Mouse (Mus musculus): ENCODE results near the gene Abcb7. TPM values are rescaled to one million over a fixed set of nuclear protein-coding genes. Genes with fewer than 3 reads are reported as not detected.

Gene Abcb7
- polyA plus RNA-seq (2014; fragmentation: Nextera tagmentation; extraction: Ambion mirVana), result 11.5 and 13.1 TPM in 2 replicates

DNA sequence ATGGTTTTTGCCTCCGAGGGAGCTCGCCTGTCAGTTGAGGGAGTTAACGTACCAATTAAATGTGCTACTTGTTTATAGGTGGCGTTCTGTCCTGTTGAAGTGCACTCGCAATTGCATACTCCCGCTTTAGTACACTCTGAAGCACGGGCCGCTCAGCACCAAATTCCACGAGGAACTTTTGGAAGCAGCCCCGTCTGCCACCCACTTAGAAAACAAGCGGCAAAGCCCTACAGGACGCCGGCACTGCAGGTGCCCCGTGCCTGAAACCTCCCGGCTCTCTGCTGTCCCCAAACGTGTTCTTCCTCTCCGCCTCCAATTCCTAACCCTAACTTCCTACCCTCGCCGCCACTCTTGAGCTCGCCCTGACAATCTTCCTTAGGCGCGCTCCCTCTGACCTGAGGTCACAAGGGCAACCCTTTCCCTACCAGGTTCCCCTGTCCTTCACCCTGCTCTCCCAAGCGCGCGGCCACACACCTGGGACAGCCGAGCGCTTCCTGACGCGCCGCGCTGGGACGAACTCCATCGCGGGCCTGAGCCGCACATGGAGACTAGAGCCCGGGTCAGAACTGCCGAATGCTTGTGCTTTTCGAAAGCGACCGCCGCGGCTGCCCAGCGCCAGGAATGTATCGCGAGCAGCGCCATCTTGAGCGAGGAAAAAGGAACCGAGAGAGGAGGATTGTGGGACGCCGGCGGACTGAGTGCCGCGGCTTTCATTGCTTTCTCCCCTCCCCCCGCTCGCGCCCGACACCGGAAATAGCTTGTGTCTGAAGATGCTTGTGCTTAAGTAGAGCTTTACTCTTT, at the start of gene Abcb7:
Gene Abcb7 (minus strand): TSS at position 674 of the 801 bp plus-strand sequence.
- 17% methylated on average over 58 of the region's 58 CpGs for WGBS
- peak; percentile 82 for DNase-seq (ENCODE audit: low spot score)
- H3K4me3 ChIP-seq (ENCODE audit: low read depth, low read length), result peak within 1 kb of the TSS; percentile 57
- peak; percentile 77 for ATAC-seq (ENCODE audit: insufficient number of reproducible peaks, low FRiP score, low TSS enrichment, low read depth)
- H3K9ac ChIP-seq (ENCODE audit: low read length), result peak within 1 kb of the TSS; percentile 74
- no peaks in the 10 kb centered on the region for H3K36me3 ChIP-seq (ENCODE audit: control insufficient read depth, insufficient read depth, low read length)
- peak within 1 kb of the TSS; percentile 36 for H3K4me2 ChIP-seq (ENCODE audit: low read depth, severe bottlenecking)
- H3K27ac ChIP-seq (replicated peaks; ENCODE audit: low read depth, low read length), result peak within 1 kb of the TSS; percentile 86
- H3K4me1 ChIP-seq (ENCODE audit: control insufficient read depth, insufficient read depth, low read length), result no peaks in the 10 kb centered on the region
- H3K9me3 ChIP-seq (ENCODE audit: control insufficient read depth, low read length), result no peaks in the 10 kb centered on the region
- H3K27me3 ChIP-seq (ENCODE audit: control insufficient read depth, insufficient read depth, low read length), result peaks cover 9% of the 10 kb centered on the region; the same call in 1 of the 2 replicates

DNA sequence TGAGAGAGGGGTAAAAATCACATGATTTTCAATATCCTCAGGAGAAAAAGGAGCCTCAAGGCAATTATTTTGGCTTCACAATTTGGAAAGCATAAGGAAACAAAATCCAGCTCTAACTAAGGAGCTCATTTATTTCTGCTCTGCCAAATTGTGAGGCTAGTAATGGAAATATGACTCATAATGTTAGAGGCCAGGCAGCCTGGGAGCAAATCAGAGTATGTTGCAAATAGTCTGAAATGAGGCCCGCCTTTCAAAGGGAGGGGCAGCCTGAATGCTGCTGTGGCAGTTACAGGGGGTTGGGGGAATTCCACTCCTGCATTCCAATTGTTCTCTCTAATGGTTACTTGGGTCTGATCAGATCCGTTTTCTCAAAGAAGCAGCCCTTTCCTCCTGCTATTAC, 48.1 kb upstream of the Abcb7 start:
- Histone ChIP-seq H3K27ac (replicated peaks; ENCODE audit: low read depth, low read length) (no peak overlapping the region), H3K4me3 (ENCODE audit: low read depth, low read length) (no peak overlapping the region), H3K36me3 (ENCODE audit: control insufficient read depth, insufficient read depth, low read length) (no peaks in the 10 kb centered on the region), H3K9ac (ENCODE audit: low read length) (no peak overlapping the region), H3K4me2 (ENCODE audit: low read depth, severe bottlenecking) (no peak overlapping the region), H3K4me1 (ENCODE audit: control insufficient read depth, insufficient read depth, low read length) (no peaks in the 10 kb centered on the region), H3K27me3 (ENCODE audit: control insufficient read depth, insufficient read depth, low read length) (no peaks in the 10 kb centered on the region), H3K9me3 (ENCODE audit: control insufficient read depth, low read length) (no peaks in the 10 kb centered on the region)
- DNase-seq (ENCODE audit: low spot score) (no peak), ATAC-seq (ENCODE audit: insufficient number of reproducible peaks, low FRiP score, low TSS enrichment, low read depth) (no peak)
- 48% methylated on average over 2 of the region's 2 CpGs for WGBS

DNA sequence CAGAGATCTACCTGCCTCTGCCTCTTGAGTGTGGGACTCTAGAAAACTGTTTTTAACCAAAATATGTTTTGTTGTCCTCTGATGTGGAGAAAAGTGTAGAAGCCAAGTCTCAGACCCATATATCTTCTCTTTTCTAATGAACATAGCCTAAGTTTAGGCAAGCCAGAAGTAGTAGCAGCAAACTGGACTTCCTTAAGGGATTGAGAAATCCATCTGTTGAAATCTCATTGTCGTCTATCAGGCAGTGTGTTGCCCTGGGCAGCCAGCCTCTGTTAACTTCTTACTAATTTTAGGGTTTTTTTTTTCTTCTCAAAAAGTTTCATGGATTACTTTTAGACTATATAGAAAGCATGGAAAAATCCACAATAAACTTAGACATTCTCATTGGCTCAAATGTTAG, 38.8 kb upstream of the Abcb7 start:
- no peak overlapping the region for H3K27ac ChIP-seq (replicated peaks; ENCODE audit: low read depth, low read length)
- no peaks in the 10 kb centered on the region for H3K27me3 ChIP-seq (ENCODE audit: control insufficient read depth, insufficient read depth, low read length)
- DNase-seq (ENCODE audit: low spot score) (no peak), ATAC-seq (ENCODE audit: insufficient number of reproducible peaks, low FRiP score, low TSS enrichment, low read depth) (no peak)
- no peak overlapping the region for H3K4me3 ChIP-seq (ENCODE audit: low read depth, low read length)
- WGBS, result 87% methylated on average over 1 of the region's 1 CpGs
- H3K9ac ChIP-seq (ENCODE audit: low read length), result no peak overlapping the region
- no peaks in the 10 kb centered on the region for H3K4me1 ChIP-seq (ENCODE audit: control insufficient read depth, insufficient read depth, low read length)
- no peak overlapping the region for H3K4me2 ChIP-seq (ENCODE audit: low read depth, severe bottlenecking)
- no peaks in the 10 kb centered on the region for H3K9me3 ChIP-seq (ENCODE audit: control insufficient read depth, low read length)
- H3K36me3 ChIP-seq (ENCODE audit: control insufficient read depth, insufficient read depth, low read length), result no peaks in the 10 kb centered on the region

DNA sequence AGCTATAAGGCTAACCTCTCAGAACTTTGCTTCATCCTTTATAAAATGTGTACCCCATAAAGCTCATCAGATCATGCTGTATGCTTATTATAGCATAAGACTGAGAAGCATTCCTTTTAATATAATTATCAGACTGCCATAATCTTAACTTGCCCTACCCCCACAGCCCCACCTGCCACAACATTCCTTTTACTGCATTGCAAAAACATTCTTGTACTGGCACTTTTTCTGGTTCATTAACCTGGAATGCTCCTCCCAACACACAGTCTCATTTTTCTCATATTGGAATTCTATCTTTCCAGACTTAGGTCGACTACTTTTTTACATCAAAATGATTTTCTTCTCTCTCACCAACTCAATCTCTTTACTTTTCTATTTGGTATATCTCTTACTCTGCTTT, 19.8 kb upstream of the Abcb7 start:
- no peak overlapping the region for H3K9ac ChIP-seq (ENCODE audit: low read length)
- 57% methylated on average over 1 of the region's 1 CpGs for WGBS
- DNase-seq (ENCODE audit: low spot score), result no peak
- H3K4me1 ChIP-seq (ENCODE audit: control insufficient read depth, insufficient read depth, low read length), result no peaks in the 10 kb centered on the region
- H3K9me3 ChIP-seq (ENCODE audit: control insufficient read depth, low read length), result no peaks in the 10 kb centered on the region
- no peak overlapping the region for H3K27ac ChIP-seq (replicated peaks; ENCODE audit: low read depth, low read length)
- H3K36me3 ChIP-seq (ENCODE audit: control insufficient read depth, insufficient read depth, low read length), result no peaks in the 10 kb centered on the region
- H3K27me3 ChIP-seq (ENCODE audit: control insufficient read depth, insufficient read depth, low read length), result no peaks in the 10 kb centered on the region
- no peak overlapping the region for H3K4me2 ChIP-seq (ENCODE audit: low read depth, severe bottlenecking)
- H3K4me3 ChIP-seq (ENCODE audit: low read depth, low read length), result no peak overlapping the region
- ATAC-seq (ENCODE audit: insufficient number of reproducible peaks, low FRiP score, low TSS enrichment, low read depth), result no peak

DNA sequence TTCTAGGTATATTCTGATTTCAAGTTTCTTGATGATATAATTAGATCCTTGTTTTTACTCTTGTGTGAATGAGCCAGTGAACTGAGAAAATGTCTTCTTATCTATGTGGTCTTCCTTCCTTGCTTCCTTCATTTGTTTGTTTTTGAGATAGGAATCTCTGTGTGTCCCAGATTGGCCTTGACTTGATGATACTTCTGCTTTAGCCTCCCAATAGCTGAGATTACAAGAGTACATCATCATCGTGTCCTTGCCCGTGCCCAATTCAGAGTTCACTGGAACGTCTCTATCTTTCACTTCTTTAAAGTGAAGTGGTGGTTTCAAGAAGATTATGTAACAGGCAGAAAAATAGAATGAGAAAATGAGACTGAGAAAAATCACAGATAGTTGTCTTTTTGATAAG, 14.5 kb upstream of the Abcb7 start:
- no peak overlapping the region for H3K4me2 ChIP-seq (ENCODE audit: low read depth, severe bottlenecking)

DNA sequence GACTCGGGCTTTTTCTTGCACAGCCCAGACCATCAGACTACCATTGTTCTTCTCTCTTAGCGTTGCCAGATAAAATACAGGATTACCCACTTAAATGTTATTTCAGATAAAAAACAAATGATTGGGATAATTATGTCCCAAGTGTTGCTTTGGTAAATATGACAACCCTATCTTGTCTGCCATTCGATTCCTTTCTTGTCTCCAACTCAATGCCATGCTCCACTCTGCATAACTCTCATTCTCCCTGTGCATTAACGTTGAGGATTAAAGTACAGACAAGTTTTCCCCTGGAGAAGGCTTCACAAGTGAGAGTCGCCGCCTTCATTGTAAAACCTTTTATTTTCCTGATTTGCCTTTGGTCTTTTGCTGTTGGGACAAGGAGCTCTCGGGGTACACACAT, 339 bp upstream of the Abcb7 start:
- H3K4me1 ChIP-seq (ENCODE audit: control insufficient read depth, insufficient read depth, low read length), result no peaks in the 10 kb centered on the region
- ATAC-seq (ENCODE audit: insufficient number of reproducible peaks, low FRiP score, low TSS enrichment, low read depth), result no peak
- H3K4me2 ChIP-seq (ENCODE audit: low read depth, severe bottlenecking), result peak overlapping the region; percentile 27; the same call in 1 of the 2 replicates
- H3K27me3 ChIP-seq (ENCODE audit: control insufficient read depth, insufficient read depth, low read length), result peaks cover 9% of the 10 kb centered on the region; the same call in 1 of the 2 replicates
- H3K4me3 ChIP-seq (ENCODE audit: low read depth, low read length), result peak overlapping the region; percentile 57
- H3K27ac ChIP-seq (replicated peaks; ENCODE audit: low read depth, low read length), result peak overlapping the region; percentile 86; the same call in 1 of the 2 replicates
- H3K9ac ChIP-seq (ENCODE audit: low read length), result peak overlapping the region; percentile 74
- 49% methylated on average over 7 of the region's 7 CpGs for WGBS
- H3K9me3 ChIP-seq (ENCODE audit: control insufficient read depth, low read length), result no peaks in the 10 kb centered on the region
- no peaks in the 10 kb centered on the region for H3K36me3 ChIP-seq (ENCODE audit: control insufficient read depth, insufficient read depth, low read length)
- DNase-seq (ENCODE audit: low spot score), result no peak

More for the DNA sequence above, 14.5 kb upstream of the Abcb7 start:
- Histone ChIP-seq H3K9me3 (ENCODE audit: control insufficient read depth, low read length) (no peaks in the 10 kb centered on the region), H3K27ac (replicated peaks; ENCODE audit: low read depth, low read length) (no peak overlapping the region), H3K4me3 (ENCODE audit: low read depth, low read length) (no peak overlapping the region), H3K4me1 (ENCODE audit: control insufficient read depth, insufficient read depth, low read length) (no peaks in the 10 kb centered on the region), H3K36me3 (ENCODE audit: control insufficient read depth, insufficient read depth, low read length) (no peaks in the 10 kb centered on the region), H3K9ac (ENCODE audit: low read length) (no peak overlapping the region), H3K27me3 (ENCODE audit: control insufficient read depth, insufficient read depth, low read length) (no peaks in the 10 kb centered on the region)
- 76% methylated on average over 3 of the region's 3 CpGs for WGBS
- ATAC-seq (ENCODE audit: insufficient number of reproducible peaks, low FRiP score, low TSS enrichment, low read depth) (no peak), DNase-seq (ENCODE audit: low spot score) (no peak)

DNA sequence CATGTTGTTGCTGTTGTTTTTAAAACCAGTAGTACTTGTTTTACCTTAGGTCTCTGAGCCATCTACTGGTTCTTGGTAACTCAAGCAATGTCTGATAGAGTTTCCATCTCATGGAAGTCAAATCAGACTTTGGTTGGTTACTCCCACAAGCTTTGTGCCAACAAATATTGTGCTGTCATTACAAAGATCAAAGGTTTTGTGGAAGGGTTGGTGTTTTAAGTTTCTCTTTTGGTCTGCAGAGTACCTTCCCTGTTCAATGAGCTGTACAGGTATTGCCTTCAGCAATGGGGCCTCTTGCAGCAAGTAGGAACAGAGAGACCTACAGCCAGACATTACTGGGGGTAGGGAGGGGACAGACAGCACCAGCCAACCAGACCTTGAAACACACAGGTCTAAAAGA, 5.5 kb downstream of the Abcb7 start:
- Histone ChIP-seq H3K4me3 (ENCODE audit: low read depth, low read length) (no peak overlapping the region), H3K9ac (ENCODE audit: low read length) (no peak overlapping the region), H3K27me3 (ENCODE audit: control insufficient read depth, insufficient read depth, low read length) (peaks cover 1% of the 10 kb centered on the region; the same call in 1 of the 2 replicates), H3K36me3 (ENCODE audit: control insufficient read depth, insufficient read depth, low read length) (no peaks in the 10 kb centered on the region), H3K4me2 (ENCODE audit: low read depth, severe bottlenecking) (no peak overlapping the region), H3K4me1 (ENCODE audit: control insufficient read depth, insufficient read depth, low read length) (no peaks in the 10 kb centered on the region), H3K9me3 (ENCODE audit: control insufficient read depth, low read length) (no peaks in the 10 kb centered on the region), H3K27ac (replicated peaks; ENCODE audit: low read depth, low read length) (no peak overlapping the region)
- ATAC-seq (ENCODE audit: insufficient number of reproducible peaks, low FRiP score, low TSS enrichment, low read depth) (no peak), DNase-seq (ENCODE audit: low spot score) (no peak)

DNA sequence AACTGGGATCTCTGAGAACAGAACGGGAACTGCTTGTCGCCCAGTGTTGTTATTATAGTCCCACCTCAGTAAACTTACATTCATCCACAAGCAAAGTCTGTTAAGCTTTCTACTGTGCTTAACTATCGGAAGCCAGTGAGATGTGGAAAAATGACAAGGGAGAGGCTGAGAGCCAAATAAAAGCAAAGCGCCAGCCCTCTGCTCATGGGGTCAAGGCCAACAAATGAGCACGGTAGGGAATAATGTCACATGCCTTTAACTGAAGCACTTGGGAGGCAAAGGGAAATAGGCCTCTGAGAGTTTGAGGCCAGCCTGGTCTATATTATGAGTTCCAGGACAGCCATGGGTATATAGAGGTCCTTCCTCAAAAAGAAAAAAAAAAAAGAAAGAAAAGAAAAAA, 11.2 kb downstream of the Abcb7 start:
- no peak overlapping the region for H3K9ac ChIP-seq (ENCODE audit: low read length)
- no peaks in the 10 kb centered on the region for H3K9me3 ChIP-seq (ENCODE audit: control insufficient read depth, low read length)
- no peaks in the 10 kb centered on the region for H3K36me3 ChIP-seq (ENCODE audit: control insufficient read depth, insufficient read depth, low read length)
- H3K27me3 ChIP-seq (ENCODE audit: control insufficient read depth, insufficient read depth, low read length), result no peaks in the 10 kb centered on the region
- H3K27ac ChIP-seq (replicated peaks; ENCODE audit: low read depth, low read length), result no peak overlapping the region
- no peak overlapping the region for H3K4me3 ChIP-seq (ENCODE audit: low read depth, low read length)
- WGBS, result 84% methylated on average over 5 of the region's 5 CpGs
- no peak overlapping the region for H3K4me2 ChIP-seq (ENCODE audit: low read depth, severe bottlenecking)
- H3K4me1 ChIP-seq (ENCODE audit: control insufficient read depth, insufficient read depth, low read length), result no peaks in the 10 kb centered on the region
- DNase-seq (ENCODE audit: low spot score) (no peak), ATAC-seq (ENCODE audit: insufficient number of reproducible peaks, low FRiP score, low TSS enrichment, low read depth) (no peak)

All from limb, embryonic 11.5 days (tissue).